Mouse (Mus musculus): Measurements from ENCODE around the gene L3mbtl1. TPM values are rescaled to one million over a fixed set of nuclear protein-coding genes. Genes with fewer than 3 reads are reported as not detected.
A peak's percentile ranks its signal among the peaks of the same experiment; 100 is the strongest.

Gene L3mbtl1
- polyA plus RNA-seq, 1 experiment from 2014 or later: 1.6 TPM

DNA sequence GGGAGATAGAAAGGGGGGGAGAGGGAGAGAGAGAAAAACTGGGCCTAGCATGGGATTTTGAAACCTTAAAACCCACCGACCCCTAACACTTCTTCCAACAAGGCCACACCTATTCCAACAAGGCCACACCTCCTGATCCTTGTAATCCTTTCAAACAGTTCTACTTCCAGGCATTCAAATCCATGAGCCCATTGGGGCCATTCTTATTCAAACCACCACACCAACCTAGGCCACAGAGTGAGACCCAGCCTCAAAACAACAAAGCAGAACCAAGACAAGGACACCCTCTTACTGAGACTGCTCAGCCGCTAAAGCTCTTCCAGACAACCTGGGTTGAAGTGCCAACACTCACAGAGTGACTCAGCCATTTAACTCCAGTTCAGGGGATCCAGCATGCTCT, 7.5 kb downstream of the L3mbtl1 start:
- Histone ChIP-seq H3K27ac (replicated peaks; ENCODE audit: low read depth, low read length) (no peak overlapping the region), H3K4me2 (ENCODE audit: low read length) (no peak overlapping the region), H3K4me1 (ENCODE audit: control insufficient read depth, insufficient read depth, low read length) (no peaks in the 10 kb centered on the region), H3K4me3 (replicated peaks; ENCODE audit: low read depth, low read length) (no peak overlapping the region), H3K9ac (replicated peaks; ENCODE audit: low read length) (no peak overlapping the region), H3K9me3 (ENCODE audit: control insufficient read depth, low read length) (no peaks in the 10 kb centered on the region), H3K27me3 (ENCODE audit: control insufficient read depth, insufficient read depth, low read length) (no peaks in the 10 kb centered on the region), H3K36me3 (ENCODE audit: control insufficient read depth, insufficient read depth, low read length) (no peaks in the 10 kb centered on the region)
- ATAC-seq (ENCODE audit: low FRiP score, low TSS enrichment) (no peak), DNase-seq (no peak)
- 90% methylated on average over 2 of the region's 2 CpGs for WGBS

DNA sequence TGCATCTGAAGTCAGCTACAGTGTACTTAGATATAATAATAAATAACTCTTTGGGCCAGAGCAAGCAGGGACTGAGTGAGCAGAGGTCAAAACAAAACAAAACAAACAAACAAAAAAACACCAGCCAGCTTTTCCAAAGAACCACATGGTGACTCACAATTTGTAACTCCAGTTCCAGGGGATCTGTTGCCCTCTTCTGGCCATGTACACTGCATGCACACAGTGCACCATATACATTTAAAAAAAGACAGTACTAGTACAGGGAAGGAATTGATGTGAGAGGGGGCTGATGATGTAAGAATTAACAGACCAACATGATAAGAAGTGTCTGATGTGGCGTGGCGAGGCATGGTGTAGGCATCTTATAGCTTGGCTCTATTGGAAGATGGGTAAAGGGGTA, 13.6 kb downstream of the L3mbtl1 start:
- Histone ChIP-seq H3K9me3 (ENCODE audit: control insufficient read depth, low read length) (no peaks in the 10 kb centered on the region), H3K4me2 (ENCODE audit: low read length) (no peak overlapping the region), H3K4me3 (replicated peaks; ENCODE audit: low read depth, low read length) (no peak overlapping the region), H3K4me1 (ENCODE audit: control insufficient read depth, insufficient read depth, low read length) (no peaks in the 10 kb centered on the region), H3K36me3 (ENCODE audit: control insufficient read depth, insufficient read depth, low read length) (no peaks in the 10 kb centered on the region), H3K9ac (replicated peaks; ENCODE audit: low read length) (no peak overlapping the region), H3K27ac (replicated peaks; ENCODE audit: low read depth, low read length) (no peak overlapping the region), H3K27me3 (ENCODE audit: control insufficient read depth, insufficient read depth, low read length) (no peaks in the 10 kb centered on the region)
- no peak for ATAC-seq (ENCODE audit: low FRiP score, low TSS enrichment)
- no peak for DNase-seq
- WGBS: 93% methylated on average over 2 of the region's 2 CpGs

DNA sequence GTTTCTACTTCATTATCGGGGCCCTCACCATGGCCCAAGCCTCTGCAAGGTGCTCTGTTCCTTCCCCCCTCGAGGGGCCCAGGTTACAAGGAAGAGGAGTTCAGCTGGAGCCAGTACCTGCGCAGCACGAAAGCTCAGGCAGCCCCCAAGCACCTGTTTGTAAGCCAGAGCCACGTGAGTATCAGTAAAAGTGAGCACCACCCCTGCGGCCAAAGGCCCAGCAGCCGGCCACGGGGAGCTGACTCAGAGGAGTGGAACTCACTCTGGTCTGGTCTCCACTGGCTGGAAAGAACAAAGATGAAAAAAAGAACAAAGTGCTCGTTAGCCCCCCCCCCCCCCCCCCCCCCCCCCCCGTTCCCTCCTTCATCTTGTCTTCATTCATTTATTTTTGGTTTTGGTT, 18.0 kb downstream of the L3mbtl1 start:
- H3K9me3 ChIP-seq (ENCODE audit: control insufficient read depth, low read length): no peaks in the 10 kb centered on the region
- no peak for ATAC-seq (ENCODE audit: low FRiP score, low TSS enrichment)

DNA sequence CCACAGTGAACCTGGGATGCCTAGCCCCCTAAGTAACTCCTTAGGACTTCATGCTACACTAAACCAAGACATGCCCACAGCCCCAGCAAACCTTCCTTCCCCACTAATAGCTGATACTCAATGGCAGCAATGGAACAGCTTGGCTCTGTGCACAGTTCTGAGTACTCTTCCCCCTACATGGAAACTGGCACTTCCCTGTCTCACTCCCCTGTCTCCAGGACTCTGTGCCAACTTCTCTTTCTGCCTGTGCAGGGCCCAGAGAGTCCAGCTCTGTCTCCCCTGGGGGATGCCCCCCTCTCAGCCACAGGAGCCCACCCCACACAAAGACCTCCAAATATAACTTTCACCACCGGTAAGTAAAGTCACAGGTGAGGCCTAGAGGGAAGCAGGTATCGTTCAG, 23.5 kb downstream of the L3mbtl1 start:
- Histone ChIP-seq H3K4me3 (replicated peaks; ENCODE audit: low read depth, low read length) (no peak overlapping the region), H3K4me1 (ENCODE audit: control insufficient read depth, insufficient read depth, low read length) (no peaks in the 10 kb centered on the region), H3K9ac (replicated peaks; ENCODE audit: low read length) (no peak overlapping the region), H3K27me3 (ENCODE audit: control insufficient read depth, insufficient read depth, low read length) (no peaks in the 10 kb centered on the region), H3K27ac (replicated peaks; ENCODE audit: low read depth, low read length) (no peak overlapping the region), H3K4me2 (ENCODE audit: low read length) (no peak overlapping the region), H3K9me3 (ENCODE audit: control insufficient read depth, low read length) (no peaks in the 10 kb centered on the region), H3K36me3 (ENCODE audit: control insufficient read depth, insufficient read depth, low read length) (no peaks in the 10 kb centered on the region)
- ATAC-seq (ENCODE audit: low FRiP score, low TSS enrichment): no peak
- DNase-seq: no peak
- 91% methylated on average over 2 of the region's 2 CpGs for WGBS

More for the DNA sequence above, 18.0 kb downstream of the L3mbtl1 start:
- Histone ChIP-seq H3K4me3 (replicated peaks; ENCODE audit: low read depth, low read length) (no peak overlapping the region), H3K4me1 (ENCODE audit: control insufficient read depth, insufficient read depth, low read length) (no peaks in the 10 kb centered on the region), H3K27me3 (ENCODE audit: control insufficient read depth, insufficient read depth, low read length) (no peaks in the 10 kb centered on the region), H3K9ac (replicated peaks; ENCODE audit: low read length) (no peak overlapping the region), H3K27ac (replicated peaks; ENCODE audit: low read depth, low read length) (no peak overlapping the region), H3K4me2 (ENCODE audit: low read length) (no peak overlapping the region), H3K36me3 (ENCODE audit: control insufficient read depth, insufficient read depth, low read length) (no peaks in the 10 kb centered on the region)
- no peak for DNase-seq
- WGBS: 71% methylated on average over 9 of the region's 10 CpGs

DNA sequence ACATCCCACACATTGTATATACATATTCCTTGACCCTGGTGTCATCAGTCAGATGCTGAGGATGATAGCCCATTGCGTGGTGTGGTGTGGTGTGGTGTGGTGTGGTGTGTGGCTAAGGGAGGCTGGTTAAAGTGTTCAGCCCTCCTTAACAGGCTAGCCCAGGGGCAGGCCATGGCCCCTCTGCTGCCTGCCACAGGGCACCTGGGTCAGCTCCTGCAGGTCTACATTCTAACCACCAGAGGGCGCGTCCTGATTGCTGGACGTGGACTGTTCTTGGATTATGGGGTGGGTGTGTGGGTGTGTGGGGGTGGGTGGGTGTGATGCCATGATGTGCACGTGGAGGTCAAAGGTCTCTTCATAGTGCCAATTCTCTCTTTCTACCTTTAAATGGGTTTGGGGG, 25.1 kb downstream of the L3mbtl1 start:
- H3K4me2 ChIP-seq (ENCODE audit: low read length): no peak overlapping the region
- ATAC-seq (ENCODE audit: low FRiP score, low TSS enrichment): no peak
- H3K27me3 ChIP-seq (ENCODE audit: control insufficient read depth, insufficient read depth, low read length): no peaks in the 10 kb centered on the region
- no peak overlapping the region for H3K9ac ChIP-seq (replicated peaks; ENCODE audit: low read length)
- H3K36me3 ChIP-seq (ENCODE audit: control insufficient read depth, insufficient read depth, low read length): no peaks in the 10 kb centered on the region
- H3K4me3 ChIP-seq (replicated peaks; ENCODE audit: low read depth, low read length): no peak overlapping the region
- no peaks in the 10 kb centered on the region for H3K9me3 ChIP-seq (ENCODE audit: control insufficient read depth, low read length)
- H3K27ac ChIP-seq (replicated peaks; ENCODE audit: low read depth, low read length): no peak overlapping the region
- H3K4me1 ChIP-seq (ENCODE audit: control insufficient read depth, insufficient read depth, low read length): no peaks in the 10 kb centered on the region; the same call in 1 of the 2 replicates
- 8% methylated on average over 5 of the region's 5 CpGs for WGBS
- DNase-seq: peak; percentile 75

DNA sequence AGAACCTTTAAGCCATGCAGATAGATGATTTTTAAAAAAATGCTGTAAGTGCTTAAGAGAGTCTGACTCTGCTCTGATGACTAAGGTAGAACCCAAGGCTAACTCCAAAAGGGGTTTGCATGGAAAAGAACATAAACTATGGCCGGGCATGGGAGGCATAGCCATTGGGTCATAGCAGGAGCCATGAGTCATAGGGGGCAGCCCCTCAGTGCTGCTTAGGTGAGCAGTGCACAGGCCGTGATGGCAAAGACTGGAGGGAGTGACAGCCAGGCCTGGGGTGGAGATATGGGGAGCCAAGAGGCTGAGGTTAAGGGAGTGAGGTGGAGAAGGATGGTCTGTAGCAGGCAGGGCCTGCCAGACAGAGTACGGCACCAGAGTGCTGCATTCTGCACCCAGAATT, 25.8 kb downstream of the L3mbtl1 start:
- H3K27ac ChIP-seq (replicated peaks; ENCODE audit: low read depth, low read length): no peak overlapping the region
- H3K36me3 ChIP-seq (ENCODE audit: control insufficient read depth, insufficient read depth, low read length): no peaks in the 10 kb centered on the region
- H3K4me2 ChIP-seq (ENCODE audit: low read length): no peak overlapping the region
- DNase-seq: no peak
- H3K4me3 ChIP-seq (replicated peaks; ENCODE audit: low read depth, low read length): no peak overlapping the region
- no peaks in the 10 kb centered on the region for H3K9me3 ChIP-seq (ENCODE audit: control insufficient read depth, low read length)
- WGBS: 83% methylated on average over 3 of the region's 3 CpGs
- no peak for ATAC-seq (ENCODE audit: low FRiP score, low TSS enrichment)
- H3K9ac ChIP-seq (replicated peaks; ENCODE audit: low read length): no peak overlapping the region
- H3K4me1 ChIP-seq (ENCODE audit: control insufficient read depth, insufficient read depth, low read length): peaks cover 6% of the 10 kb centered on the region; the same call in 1 of the 2 replicates
- no peaks in the 10 kb centered on the region for H3K27me3 ChIP-seq (ENCODE audit: control insufficient read depth, insufficient read depth, low read length)

DNA sequence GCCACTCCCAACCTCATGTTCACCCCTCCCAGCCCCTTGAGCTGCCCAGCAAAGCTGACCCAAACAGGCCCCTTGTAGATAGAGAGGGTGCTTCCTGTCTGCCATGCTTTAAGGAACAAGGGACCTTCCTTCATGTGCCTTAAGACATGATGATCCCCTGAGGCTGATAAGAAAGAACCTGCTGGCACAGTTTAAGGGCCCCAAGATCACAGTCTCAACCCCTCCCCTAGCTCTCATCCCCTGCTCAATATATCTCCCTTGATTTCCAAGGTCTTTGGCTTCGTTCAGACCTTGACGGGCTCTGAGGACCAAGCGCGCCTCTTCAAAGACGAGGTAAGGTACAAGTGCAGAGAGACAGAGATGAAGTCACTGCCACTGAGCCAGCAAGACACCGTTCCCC, 27.6 kb downstream of the L3mbtl1 start:
- Histone ChIP-seq H3K27ac (replicated peaks; ENCODE audit: low read depth, low read length) (no peak overlapping the region), H3K36me3 (ENCODE audit: control insufficient read depth, insufficient read depth, low read length) (no peaks in the 10 kb centered on the region), H3K4me2 (ENCODE audit: low read length) (no peak overlapping the region), H3K9ac (replicated peaks; ENCODE audit: low read length) (no peak overlapping the region), H3K4me1 (ENCODE audit: control insufficient read depth, insufficient read depth, low read length) (peaks cover 6% of the 10 kb centered on the region; the same call in 1 of the 2 replicates), H3K4me3 (replicated peaks; ENCODE audit: low read depth, low read length) (no peak overlapping the region), H3K9me3 (ENCODE audit: control insufficient read depth, low read length) (no peaks in the 10 kb centered on the region), H3K27me3 (ENCODE audit: control insufficient read depth, insufficient read depth, low read length) (no peaks in the 10 kb centered on the region)
- WGBS: 89% methylated on average over 6 of the region's 6 CpGs
- no peak for ATAC-seq (ENCODE audit: low FRiP score, low TSS enrichment)
- DNase-seq: no peak

DNA sequence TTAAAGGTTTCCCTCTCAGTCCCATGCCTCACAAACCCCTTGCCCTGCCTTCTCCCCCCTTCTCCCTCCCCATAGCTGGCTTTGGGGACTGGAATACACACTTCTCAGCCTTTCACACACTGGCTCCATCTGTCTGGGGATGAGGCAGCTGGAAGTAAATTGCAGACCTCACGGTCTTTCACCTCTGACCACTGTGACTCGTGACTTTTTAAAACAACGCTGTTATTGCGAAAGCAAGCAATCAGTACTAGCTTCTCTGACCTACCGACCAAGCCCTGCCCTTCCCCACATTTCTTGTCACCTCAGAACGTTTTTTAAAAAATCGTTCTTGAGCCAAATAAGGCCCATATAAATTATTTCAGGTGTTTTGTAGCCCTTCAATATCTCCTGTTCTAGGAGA, 29.5 kb downstream of the L3mbtl1 start:
- no peak for DNase-seq
- no peak overlapping the region for H3K9ac ChIP-seq (replicated peaks; ENCODE audit: low read length)
- no peak for ATAC-seq (ENCODE audit: low FRiP score, low TSS enrichment)
- no peak overlapping the region for H3K4me2 ChIP-seq (ENCODE audit: low read length)
- no peaks in the 10 kb centered on the region for H3K27me3 ChIP-seq (ENCODE audit: control insufficient read depth, insufficient read depth, low read length)
- no peak overlapping the region for H3K4me3 ChIP-seq (replicated peaks; ENCODE audit: low read depth, low read length)
- no peaks in the 10 kb centered on the region for H3K36me3 ChIP-seq (ENCODE audit: control insufficient read depth, insufficient read depth, low read length)
- H3K4me1 ChIP-seq (ENCODE audit: control insufficient read depth, insufficient read depth, low read length): peaks cover 6% of the 10 kb centered on the region; the same call in 1 of the 2 replicates
- H3K27ac ChIP-seq (replicated peaks; ENCODE audit: low read depth, low read length): no peak overlapping the region
- WGBS: 69% methylated on average over 7 of the region's 7 CpGs
- no peaks in the 10 kb centered on the region for H3K9me3 ChIP-seq (ENCODE audit: control insufficient read depth, low read length)

DNA sequence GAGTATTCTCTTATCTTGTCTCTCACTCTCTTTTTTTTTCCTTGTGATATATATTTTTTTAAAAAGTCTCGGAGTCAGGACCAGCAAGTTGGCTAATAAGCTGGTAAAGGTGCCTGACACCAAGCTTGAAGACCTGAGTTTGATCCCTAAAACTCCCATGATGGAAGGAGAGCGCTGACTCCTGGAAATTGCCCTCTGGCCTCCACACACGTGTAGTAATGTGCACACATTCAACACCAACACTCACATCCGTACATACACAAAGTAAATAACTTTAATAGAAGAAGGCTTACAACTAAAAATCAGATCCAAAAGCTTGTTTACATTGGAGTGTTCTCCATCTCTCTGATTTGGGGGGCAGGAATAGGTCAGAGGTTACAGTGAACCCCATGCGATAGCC, 29.9 kb downstream of the L3mbtl1 start:
- no peak overlapping the region for H3K27ac ChIP-seq (replicated peaks; ENCODE audit: low read depth, low read length)
- H3K4me2 ChIP-seq (ENCODE audit: low read length): no peak overlapping the region
- WGBS: 77% methylated on average over 5 of the region's 5 CpGs
- H3K9ac ChIP-seq (replicated peaks; ENCODE audit: low read length): no peak overlapping the region
- peaks cover 6% of the 10 kb centered on the region; the same call in 1 of the 2 replicates for H3K4me1 ChIP-seq (ENCODE audit: control insufficient read depth, insufficient read depth, low read length)
- ATAC-seq (ENCODE audit: low FRiP score, low TSS enrichment) (no peak), DNase-seq (no peak)
- no peak overlapping the region for H3K4me3 ChIP-seq (replicated peaks; ENCODE audit: low read depth, low read length)
- H3K9me3 ChIP-seq (ENCODE audit: control insufficient read depth, low read length): no peaks in the 10 kb centered on the region
- H3K27me3 ChIP-seq (ENCODE audit: control insufficient read depth, insufficient read depth, low read length): no peaks in the 10 kb centered on the region
- no peaks in the 10 kb centered on the region for H3K36me3 ChIP-seq (ENCODE audit: control insufficient read depth, insufficient read depth, low read length)

Measured in midbrain, embryonic 14.5 days (tissue).